Mouse (Mus musculus) MEL (cell line): ENCODE data around the gene Prr5l. TPM values are rescaled to one million over a fixed set of nuclear protein-coding genes. Genes with fewer than 3 reads are reported as not detected.

Experiments
- DNase-seq: peaks from one replicate; pipeline ENCODE4 v3.0.0; 2011; ENCODE audit warnings: low read depth, low spot score
- H3K27ac ChIP-seq: 2 replicates; pipeline ENCODE4 v1.5.1; 2012; ENCODE audit warnings: low read depth, mild to moderate bottlenecking, control low read depth, low read length, moderate library complexity; ENCODE audit not compliant: control insufficient read depth
- H3K27me3 ChIP-seq, 2 experiments: fragments of 150-350 bp in 1 of 2; sonication (generic) in 1 of 2; 2 replicates each; pipeline ENCODE4 v1.6.1; 2012; ENCODE audit warnings: low read length in 2 of 2, mild to moderate bottlenecking in 2 of 2, improper control_type of control experiment in 1 of 2, moderate library complexity in 1 of 2; ENCODE audit not compliant: insufficient read depth in 2 of 2, control insufficient read depth in 1 of 2
- H3K36me3 ChIP-seq, 2 experiments: 2 replicates each; pipeline ENCODE4 v1.6.1; 2012 to 2014; ENCODE audit warnings: low read length in 2 of 2, improper control_type of control experiment in 1 of 2, inconsistent platforms in 1 of 2, mild to moderate bottlenecking in 1 of 2; ENCODE audit not compliant: insufficient read depth in 2 of 2, control insufficient read depth in 1 of 2
- H3K4me1 ChIP-seq, 2 experiments: fragments of 150-350 bp in 1 of 2; sonication (generic) in 1 of 2; 2 replicates each; pipeline ENCODE4 v1.6.1; 2012; ENCODE audit warnings: low read length in 2 of 2, improper control_type of control experiment in 1 of 2, mild to moderate bottlenecking in 1 of 2; ENCODE audit not compliant: insufficient read depth in 2 of 2, control insufficient read depth in 1 of 2
- H3K4me3 ChIP-seq, 2 experiments: fragments of 150-350 bp in 1 of 2; sonication (generic) in 1 of 2; 2 replicates each; pipeline ENCODE4 v1.5.1; 2012; ENCODE audit warnings: low read depth in 2 of 2, low read length in 2 of 2, mild to moderate bottlenecking in 2 of 2, moderate library complexity in 2 of 2, control low read depth in 1 of 2, improper control_type of control experiment in 1 of 2; ENCODE audit not compliant: control insufficient read depth in 1 of 2, insufficient read depth in 1 of 2
- H3K79me2 ChIP-seq: 2 replicates; pipeline ENCODE4 v1.6.1; 2012; ENCODE audit warnings: mild to moderate bottlenecking, low read length, moderate library complexity; ENCODE audit not compliant: control insufficient read depth, poor library complexity, insufficient read depth
- H3K9ac ChIP-seq: 2 replicates; pipeline ENCODE4 v1.6.1; 2012; ENCODE audit warnings: low read depth, mild to moderate bottlenecking, control low read depth, low read length, moderate library complexity; ENCODE audit not compliant: control insufficient read depth, poor library complexity, severe bottlenecking
- H3K9me3 ChIP-seq: fragments of 150-350 bp; sonication (generic); replicated peaks from 2 replicates; pipeline ENCODE4 v1.6.1; 2012; ENCODE audit warnings: mild to moderate bottlenecking, low read length, improper control_type of control experiment, moderate library complexity; ENCODE audit not compliant: insufficient read depth
- BHLHE40 ChIP-seq: IDR thresholded peaks from 2 replicates; pipeline ENCODE4 v1.6.1; 2012; ENCODE audit warnings: low read depth, mild to moderate bottlenecking, inconsistent platforms, low read length, improper control_type of control experiment, borderline replicate concordance
- CHD1 ChIP-seq: IDR thresholded peaks from 2 replicates; pipeline ENCODE4 v1.6.1; 2012; ENCODE audit warnings: low read depth, mild to moderate bottlenecking, inconsistent platforms, low read length, improper control_type of control experiment
- CHD2 ChIP-seq: IDR thresholded peaks from 2 replicates; pipeline ENCODE4 v1.6.1; 2011; ENCODE audit warnings: low read length, improper control_type of control experiment
- ELF1 ChIP-seq: IDR thresholded peaks from 2 replicates; pipeline ENCODE4 v1.6.1; 2014; ENCODE audit warnings: low read depth, mild to moderate bottlenecking, inconsistent platforms, low read length, improper control_type of control experiment, moderate library complexity
- JUND ChIP-seq: IDR thresholded peaks from 2 replicates; pipeline ENCODE4 v1.6.1; 2011; ENCODE audit warnings: low read depth, mild to moderate bottlenecking, improper control_type of control experiment, low read length
- MAFK ChIP-seq: IDR thresholded peaks from 2 replicates; pipeline ENCODE4 v1.6.1; 2011; ENCODE audit warnings: low read depth, mild to moderate bottlenecking, low read length, improper control_type of control experiment, borderline replicate concordance
- MAZ ChIP-seq: IDR thresholded peaks from 2 replicates; pipeline ENCODE4 v1.6.1; 2012; ENCODE audit warnings: low read depth, mild to moderate bottlenecking, inconsistent platforms, low read length, improper control_type of control experiment
- MEF2A ChIP-seq: IDR thresholded peaks from 2 replicates; pipeline ENCODE4 v1.6.1; 2014; ENCODE audit warnings: low read depth, mild to moderate bottlenecking, inconsistent platforms, low read length, improper control_type of control experiment; ENCODE audit not compliant: poor library complexity, insufficient replicate concordance, severe bottlenecking; ENCODE audit errors: extremely low read depth
- NELFE ChIP-seq: IDR thresholded peaks from 2 replicates; pipeline ENCODE4 v1.6.1; 2011; ENCODE audit warnings: low read depth, low read length, improper control_type of control experiment
- NRF1 ChIP-seq: IDR thresholded peaks from 2 replicates; pipeline ENCODE4 v1.6.1; 2014; ENCODE audit warnings: low read depth, mild to moderate bottlenecking, inconsistent platforms, low read length, improper control_type of control experiment, moderate library complexity; ENCODE audit not compliant: poor library complexity, insufficient read depth, severe bottlenecking
- POLR2A ChIP-seq, 2 experiments: IDR thresholded peaks; 2 replicates each; pipeline ENCODE4 v1.6.1; 2011 to 2012; ENCODE audit warnings: low read length in 2 of 2, mild to moderate bottlenecking in 2 of 2, control low read depth in 1 of 2, improper control_type of control experiment in 1 of 2, low read depth in 1 of 2, moderate library complexity in 1 of 2; ENCODE audit not compliant: control insufficient read depth in 1 of 2, insufficient read depth in 1 of 2, poor library complexity in 1 of 2
- POLR2AphosphoS5 ChIP-seq: IDR thresholded peaks from 2 replicates; pipeline ENCODE4 v1.6.1; 2012; ENCODE audit warnings: low read depth, borderline replicate concordance, mild to moderate bottlenecking, inconsistent platforms, low read length, moderate library complexity, mixed read lengths
- RAD21 ChIP-seq: IDR thresholded peaks from 2 replicates; pipeline ENCODE4 v1.6.1; 2011; ENCODE audit warnings: mild to moderate bottlenecking, low read depth, low read length, improper control_type of control experiment
- RCOR1 ChIP-seq: IDR thresholded peaks from 2 replicates; pipeline ENCODE4 v1.6.1; 2012; ENCODE audit warnings: low read depth, mild to moderate bottlenecking, inconsistent platforms, low read length, improper control_type of control experiment
- TBP ChIP-seq: IDR thresholded peaks from 2 replicates; pipeline ENCODE4 v1.8.0; 2011; ENCODE audit warnings: low read depth, low read length, improper control_type of control experiment
- USF2 ChIP-seq, 2 experiments: IDR thresholded peaks; 2 replicates each; pipeline ENCODE4 v1.6.1; 2011 to 2012; ENCODE audit warnings: improper control_type of control experiment in 2 of 2, low read length in 2 of 2, borderline replicate concordance in 1 of 2, inconsistent platforms in 1 of 2, low read depth in 1 of 2, mild to moderate bottlenecking in 1 of 2; ENCODE audit not compliant: insufficient read depth in 1 of 2
- ZKSCAN1 ChIP-seq: IDR thresholded peaks from 2 replicates; pipeline ENCODE4 v1.6.1; 2012; ENCODE audit warnings: low read depth, mild to moderate bottlenecking, inconsistent platforms, low read length, improper control_type of control experiment, moderate library complexity
- ZMIZ1 ChIP-seq: IDR thresholded peaks from 2 replicates; pipeline ENCODE4 v1.6.1; 2012; ENCODE audit warnings: low read depth, mild to moderate bottlenecking, inconsistent platforms, low read length, improper control_type of control experiment, moderate library complexity
- polyA plus RNA-seq, 2 experiments: library from polyadenylated mRNA; stranded (reverse) in 1 of 2; unstranded in 1 of 2; fragments of >175 nt in 1 of 2; fragments of >200 nt in 1 of 2; gene quantifications; 2 replicates each; pipeline versions ENCODE4 v1.2.1 to v1.2.4; 2012; ENCODE audit warnings: low replicate concordance in 2 of 2, low read depth in 1 of 2; ENCODE audit not compliant: insufficient read length in 2 of 2, insufficient read depth in 1 of 2, missing spikeins in 1 of 2
- total RNA-seq: library from RNA; depleted of rRNA; stranded (reverse); fragments of 300-350 nt; gene quantifications from 2 replicates; pipeline ENCODE4 v1.2.3, GENCODE M21; 2012

The Prr5l gene
- total and polyA plus RNA-seq, 3 experiments: 0.04 TPM; not detected in 2

- no peak for DNase-seq
- H3K9ac ChIP-seq: no peak overlapping the region
- H3K27ac ChIP-seq: no peak overlapping the region
- no peaks in the 10 kb centered on the region for H3K9me3 ChIP-seq
- H3K79me2 ChIP-seq: no peaks in the 10 kb centered on the region
- TF ChIP-seq NRF1 (no peak), NELFE (no peak), USF2 (IDR thresholded peaks at IDR 0.05; ENCODE audit: borderline replicate concordance in 1 of 2, insufficient read depth in 1 of 2, low read depth in 1 of 2, low read length in 2 of 2) (no peak), RAD21 (no peak), CHD1 (no peak)
- H3K4me3 ChIP-seq: no peak overlapping the region
- H3K27me3 ChIP-seq: peaks cover 3% of the 10 kb centered on the region in 2 experiments
- no peaks in the 10 kb centered on the region for H3K36me3 ChIP-seq
- H3K4me1 ChIP-seq: no peaks in the 10 kb centered on the region; a peak in 1 of 4 replicates
Measured at GRCm38 (mm10) chr2:101823821-101824220, 59.0 kb downstream of the Prr5l start.

GRCm38 (mm10) chr2:101822785-101823184 lies 60.0 kb downstream of the Prr5l start:
- Histone ChIP-seq H3K79me2 (no peaks in the 10 kb centered on the region), H3K4me3 (no peak overlapping the region), H3K4me1 (no peaks in the 10 kb centered on the region; a peak in 1 of 4 replicates), H3K9ac (no peak overlapping the region), H3K36me3 (no peaks in the 10 kb centered on the region), H3K27ac (no peak overlapping the region), H3K9me3 (no peaks in the 10 kb centered on the region), H3K27me3 (peaks cover 3 to 6% of the 10 kb centered on the region in 2 experiments; a peak in 3 of 4 replicates)
- TF ChIP-seq TBP (no peak), JUND (no peak), BHLHE40 (no peak), RAD21 (no peak), ZMIZ1 (no peak), NELFE (no peak), MAFK (no peak), ZKSCAN1 (no peak), MEF2A (no peak), ELF1 (no peak)
- DNase-seq: no peak

- Histone ChIP-seq H3K9ac (no peak overlapping the region), H3K27ac (no peak overlapping the region), H3K36me3 (no peaks in the 10 kb centered on the region), H3K4me1 (no peaks in the 10 kb centered on the region)
- no peak for DNase-seq
- no peak for TF ChIP-seq RCOR1
- no peak for TF ChIP-seq POLR2A (IDR thresholded peaks at IDR 0.05; ENCODE audit: control insufficient read depth in 1 of 2, insufficient read depth in 1 of 2, low read depth in 1 of 2, low read length in 2 of 2, poor library complexity in 1 of 2)
- TF ChIP-seq MAZ: no peak
- no peak for TF ChIP-seq NRF1
- no peak for TF ChIP-seq USF2 (IDR thresholded peaks at IDR 0.05; ENCODE audit: borderline replicate concordance in 1 of 2, insufficient read depth in 1 of 2, low read depth in 1 of 2, low read length in 2 of 2)
- no peak for TF ChIP-seq POLR2AphosphoS5
- no peak for TF ChIP-seq CHD2
- TF ChIP-seq, all 39 proteins: peak for 0
- H3K79me2 ChIP-seq: no peaks in the 10 kb centered on the region
- peaks cover 3 to 6% of the 10 kb centered on the region in 2 experiments; a peak in 3 of 4 replicates for H3K27me3 ChIP-seq
- no peaks in the 10 kb centered on the region for H3K9me3 ChIP-seq
- H3K4me3 ChIP-seq: no peak overlapping the region
Measured at GRCm38 (mm10) chr2:101820816-101821215, 62.0 kb downstream of the Prr5l start.
